ENCODE assay signal across 22 mouse cellular contexts in the genomic region with DNA sequence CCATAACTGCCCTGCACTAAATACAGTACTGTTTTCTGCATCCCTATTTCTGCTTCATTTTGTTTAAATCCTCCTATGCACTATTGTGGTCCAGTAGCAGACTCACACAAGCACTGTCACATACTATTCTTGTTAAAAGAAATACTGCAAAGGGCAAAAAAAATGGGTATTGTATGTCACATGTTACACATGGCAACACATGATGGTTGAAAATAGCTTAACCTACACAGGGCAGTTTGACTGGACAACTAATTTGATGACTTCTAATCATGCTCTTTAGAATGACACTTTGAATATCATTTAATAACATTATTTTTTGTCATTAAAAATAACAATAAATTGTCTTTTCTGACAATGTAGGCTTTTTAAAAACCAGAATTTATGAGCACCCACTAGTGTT.
A peak's percentile ranks its signal among the peaks of the same experiment; 100 is the strongest.
DNase-seq lines count a peak whose midpoint lies in the region; ATAC-seq lines count a peak whose summit lies in the region.
"Had no signal": no experiment of that assay in that cellular context is flagged by ENCODE, and none has a peak within 500 bp of the region (broad histone marks: within the 10 kb centered on the region; RNA-seq: fewer than 3 reads in every experiment).

No protein-coding gene starts in this region.

- DNase-seq in forebrain, embryonic 11.5 days (ENCODE audit: low spot score) = no peak
- DNase-seq in midbrain, embryonic 11.5 days (ENCODE audit: low spot score, missing footprints) = no peak
- DNase-seq in neural tube, embryonic 11.5 days (ENCODE audit: low spot score) = no peak
- DNase-seq: adrenal gland, adult 2 months; adrenal gland, adult 8-10 months; adrenal gland, postnatal 10 days; adrenal gland, postnatal 14 days; adrenal gland, postnatal 25 days; adrenal gland, postnatal 36 days; B cell, adult 2 months; cerebellum, adult 11 months; cerebellum, adult 11-12 months had no signal

- H3K36me3 ChIP-seq in forebrain, embryonic 11.5 days (ENCODE audit: control insufficient read depth, insufficient read depth, low read length) = no peaks in the 10 kb centered on the region
- no peaks in the 10 kb centered on the region for H3K36me3 ChIP-seq in forebrain, embryonic 16.5 days (ENCODE audit: control insufficient read depth, insufficient read depth)
- no peaks in the 10 kb centered on the region for H3K36me3 ChIP-seq in forebrain, embryonic 12.5 days (replicated peaks)
- H3K36me3 ChIP-seq in forebrain, embryonic 15.5 days = no peaks in the 10 kb centered on the region
- H3K36me3 ChIP-seq in midbrain, embryonic 11.5 days (ENCODE audit: control insufficient read depth, insufficient read depth, low read length) = no peaks in the 10 kb centered on the region
- H3K36me3 ChIP-seq in midbrain, embryonic 16.5 days (ENCODE audit: control insufficient read depth, insufficient read depth, low read length) = no peaks in the 10 kb centered on the region
- no peaks in the 10 kb centered on the region for H3K36me3 ChIP-seq in neural tube, embryonic 11.5 days (ENCODE audit: control insufficient read depth, insufficient read depth, low read length)
- H3K36me3 ChIP-seq in neural tube, embryonic 15.5 days = no peaks in the 10 kb centered on the region
- H3K36me3 ChIP-seq: G1E had no signal

- ATAC-seq in forebrain, embryonic 11.5 days (replicated peaks; ENCODE audit: low FRiP score) = 0 out of 2 replicates have a peak, but pooled peaks have one; percentile 27
- ATAC-seq in forebrain, embryonic 16.5 days = no peak
- peak; percentile 53; the same call in 1 of the 2 replicates for ATAC-seq in forebrain, embryonic 12.5 days (ENCODE audit: low FRiP score)
- no peak for ATAC-seq in forebrain, embryonic 15.5 days (replicated peaks)
- ATAC-seq in midbrain, embryonic 11.5 days (ENCODE audit: low FRiP score) = peak; percentile 55; the same call in 1 of the 2 replicates
- ATAC-seq in midbrain, embryonic 16.5 days = no peak
- peak; percentile 39; the same call in 1 of the 2 replicates for ATAC-seq in neural tube, embryonic 11.5 days (ENCODE audit: insufficient read depth, low FRiP score, low TSS enrichment)
- no peak for ATAC-seq in neural tube, embryonic 15.5 days (ENCODE audit: low FRiP score)
- ATAC-seq: activated CD4-positive, CD25-positive, alpha-beta regulatory T cell, adult 4 months; CD4-positive, CD25-positive, alpha-beta regulatory T cell, adult 4 months; Patski had no signal

- H3K9me3 ChIP-seq in forebrain, embryonic 11.5 days (ENCODE audit: control insufficient read depth, low read length) = no peaks in the 10 kb centered on the region
- no peaks in the 10 kb centered on the region for H3K9me3 ChIP-seq in forebrain, embryonic 16.5 days (ENCODE audit: control insufficient read depth, low read length)
- no peaks in the 10 kb centered on the region for H3K9me3 ChIP-seq in forebrain, embryonic 12.5 days
- no peaks in the 10 kb centered on the region for H3K9me3 ChIP-seq in forebrain, embryonic 15.5 days
- no peaks in the 10 kb centered on the region for H3K9me3 ChIP-seq in midbrain, embryonic 11.5 days (ENCODE audit: control insufficient read depth, low read length)
- H3K9me3 ChIP-seq in midbrain, embryonic 16.5 days (replicated peaks; ENCODE audit: control insufficient read depth, low read length, poor library complexity, severe bottlenecking) = no peaks in the 10 kb centered on the region
- H3K9me3 ChIP-seq in neural tube, embryonic 11.5 days (ENCODE audit: control insufficient read depth, low read length) = no peaks in the 10 kb centered on the region
- no peaks in the 10 kb centered on the region for H3K9me3 ChIP-seq in neural tube, embryonic 15.5 days (replicated peaks)

- no peaks in the 10 kb centered on the region for H3K4me1 ChIP-seq in forebrain, embryonic 11.5 days (replicated peaks; ENCODE audit: control insufficient read depth, insufficient read depth, low read length)
- H3K4me1 ChIP-seq in forebrain, embryonic 16.5 days (replicated peaks; ENCODE audit: control insufficient read depth, insufficient read depth, low read length) = no peaks in the 10 kb centered on the region
- H3K4me1 ChIP-seq in forebrain, embryonic 12.5 days = no peaks in the 10 kb centered on the region
- H3K4me1 ChIP-seq in forebrain, embryonic 15.5 days = no peaks in the 10 kb centered on the region
- H3K4me1 ChIP-seq in midbrain, embryonic 11.5 days (ENCODE audit: control insufficient read depth, insufficient read depth, low read length) = peaks cover 3% of the 10 kb centered on the region; the same call in 1 of the 2 replicates
- H3K4me1 ChIP-seq in midbrain, embryonic 16.5 days (ENCODE audit: control insufficient read depth, insufficient read depth, low read length) = no peaks in the 10 kb centered on the region
- H3K4me1 ChIP-seq in neural tube, embryonic 11.5 days (ENCODE audit: control insufficient read depth, insufficient read depth, low read length) = no peaks in the 10 kb centered on the region
- H3K4me1 ChIP-seq in neural tube, embryonic 15.5 days = no peaks in the 10 kb centered on the region

- no peak overlapping the region for H3K27ac ChIP-seq in forebrain, embryonic 11.5 days (ENCODE audit: low read depth, low read length)
- H3K27ac ChIP-seq in forebrain, embryonic 16.5 days (ENCODE audit: low read length) = no peak overlapping the region
- H3K27ac ChIP-seq in forebrain, embryonic 12.5 days = no peak overlapping the region
- H3K27ac ChIP-seq in forebrain, embryonic 15.5 days (replicated peaks) = no peak overlapping the region
- H3K27ac ChIP-seq in midbrain, embryonic 11.5 days (ENCODE audit: low read depth, low read length) = no peak overlapping the region
- H3K27ac ChIP-seq in midbrain, embryonic 16.5 days (ENCODE audit: low read length) = no peak overlapping the region
- no peak overlapping the region for H3K27ac ChIP-seq in neural tube, embryonic 11.5 days (ENCODE audit: low read depth, low read length)
- no peak overlapping the region for H3K27ac ChIP-seq in neural tube, embryonic 15.5 days (replicated peaks)

- H3K4me3 ChIP-seq in forebrain, embryonic 11.5 days (ENCODE audit: low read depth, low read length) = no peak overlapping the region
- no peak overlapping the region for H3K4me3 ChIP-seq in forebrain, embryonic 16.5 days (replicated peaks; ENCODE audit: low read length)
- no peak overlapping the region for H3K4me3 ChIP-seq in forebrain, embryonic 12.5 days (replicated peaks)
- H3K4me3 ChIP-seq in forebrain, embryonic 15.5 days = no peak overlapping the region
- no peak overlapping the region for H3K4me3 ChIP-seq in midbrain, embryonic 11.5 days (ENCODE audit: low read depth, low read length)
- H3K4me3 ChIP-seq in midbrain, embryonic 16.5 days (ENCODE audit: low read depth, low read length) = no peak overlapping the region
- no peak overlapping the region for H3K4me3 ChIP-seq in neural tube, embryonic 11.5 days (ENCODE audit: low read depth, low read length)
- no peak overlapping the region for H3K4me3 ChIP-seq in neural tube, embryonic 15.5 days (replicated peaks)

- no peaks in the 10 kb centered on the region for H3K27me3 ChIP-seq in forebrain, embryonic 11.5 days (ENCODE audit: control insufficient read depth, insufficient read depth, low read length)
- no peaks in the 10 kb centered on the region for H3K27me3 ChIP-seq in forebrain, embryonic 16.5 days (replicated peaks; ENCODE audit: control insufficient read depth, insufficient read depth, low read length)
- no peaks in the 10 kb centered on the region for H3K27me3 ChIP-seq in forebrain, embryonic 12.5 days
- H3K27me3 ChIP-seq in forebrain, embryonic 15.5 days = no peaks in the 10 kb centered on the region
- no peaks in the 10 kb centered on the region for H3K27me3 ChIP-seq in midbrain, embryonic 11.5 days (ENCODE audit: control insufficient read depth, insufficient read depth, low read length)
- H3K27me3 ChIP-seq in midbrain, embryonic 16.5 days (ENCODE audit: control insufficient read depth, insufficient read depth, low read depth, low read length) = no peaks in the 10 kb centered on the region
- H3K27me3 ChIP-seq in neural tube, embryonic 11.5 days (ENCODE audit: control insufficient read depth, insufficient read depth, low read length) = no peaks in the 10 kb centered on the region
- no peaks in the 10 kb centered on the region for H3K27me3 ChIP-seq in neural tube, embryonic 15.5 days (replicated peaks)
- H3K27me3 ChIP-seq: CH12.LX, Patski had no signal

- H3K4me2 ChIP-seq in forebrain, embryonic 11.5 days (ENCODE audit: low read depth, low read length, severe bottlenecking) = no peak overlapping the region
- no peak overlapping the region for H3K4me2 ChIP-seq in forebrain, embryonic 16.5 days (ENCODE audit: low read length)
- H3K4me2 ChIP-seq in forebrain, embryonic 12.5 days = no peak overlapping the region
- no peak overlapping the region for H3K4me2 ChIP-seq in forebrain, embryonic 15.5 days (replicated peaks)
- no peak overlapping the region for H3K4me2 ChIP-seq in midbrain, embryonic 11.5 days
- no peak overlapping the region for H3K4me2 ChIP-seq in midbrain, embryonic 16.5 days (ENCODE audit: low read length)
- H3K4me2 ChIP-seq in neural tube, embryonic 11.5 days (ENCODE audit: low read depth) = no peak overlapping the region
- no peak overlapping the region for H3K4me2 ChIP-seq in neural tube, embryonic 15.5 days

- no peak overlapping the region for H3K9ac ChIP-seq in forebrain, embryonic 11.5 days (ENCODE audit: low read length)
- H3K9ac ChIP-seq in forebrain, embryonic 16.5 days (replicated peaks; ENCODE audit: low read depth, low read length) = no peak overlapping the region
- H3K9ac ChIP-seq in forebrain, embryonic 12.5 days = no peak overlapping the region
- no peak overlapping the region for H3K9ac ChIP-seq in forebrain, embryonic 15.5 days (replicated peaks)
- H3K9ac ChIP-seq in midbrain, embryonic 11.5 days (ENCODE audit: low read length) = no peak overlapping the region
- H3K9ac ChIP-seq in midbrain, embryonic 16.5 days (ENCODE audit: low read depth, low read length) = no peak overlapping the region
- no peak overlapping the region for H3K9ac ChIP-seq in neural tube, embryonic 11.5 days (ENCODE audit: low read length)
- no peak overlapping the region for H3K9ac ChIP-seq in neural tube, embryonic 15.5 days (replicated peaks)

Comparison
In these comparisons a context has a peak if more than half of its experiments do, and no peak if none do; other contexts are left out.
1. ATAC-seq: peak in forebrain, embryonic 11.5 days (single experiment), forebrain, embryonic 12.5 days (single experiment), midbrain, embryonic 11.5 days (single experiment) and neural tube, embryonic 11.5 days (single experiment); none in forebrain, embryonic 16.5 days (single experiment), forebrain, embryonic 15.5 days (single experiment), midbrain, embryonic 16.5 days (single experiment) and neural tube, embryonic 15.5 days (single experiment).